Mouse (Mus musculus): ENCODE measurements around the gene Olfr1466. TPM values are rescaled to one million over a fixed set of nuclear protein-coding genes. Genes with fewer than 3 reads are reported as not detected.

The Olfr1466 gene
- not detected in 2 replicates for polyA plus RNA-seq (2014; fragmentation: Nextera tagmentation; extraction: Ambion mirVana)

GRCm38 (mm10) chr19:13338562-13338961 is at the start of gene Olfr1466:
Olfr1466 (plus strand) TSS chr19:13338862.
- H3K27me3 ChIP-seq (replicated peaks; ENCODE audit: control insufficient read depth, insufficient read depth, low read length), result no peaks in the 10 kb centered on the region
- H3K36me3 ChIP-seq (ENCODE audit: control insufficient read depth, insufficient read depth, low read length), result no peaks in the 10 kb centered on the region
- H3K4me3 ChIP-seq (ENCODE audit: low read depth, low read length), result no peak within 1 kb of the TSS
- ATAC-seq (replicated peaks; ENCODE audit: low FRiP score) (no peak), DNase-seq (ENCODE audit: low spot score) (no peak)
- no peak within 1 kb of the TSS for H3K27ac ChIP-seq (ENCODE audit: low read depth, low read length)
- 79% methylated on average over 2 of the region's 2 CpGs for WGBS
- H3K4me1 ChIP-seq (replicated peaks; ENCODE audit: control insufficient read depth, insufficient read depth, low read length), result no peaks in the 10 kb centered on the region
- H3K9me3 ChIP-seq (ENCODE audit: control insufficient read depth, low read length), result no peaks in the 10 kb centered on the region; the same call in 1 of the 2 replicates
- H3K9ac ChIP-seq (ENCODE audit: low read depth, low read length), result no peak within 1 kb of the TSS
- H3K4me2 ChIP-seq, result no peak within 1 kb of the TSS

- H3K9ac ChIP-seq (ENCODE audit: low read depth, low read length), result no peak within 1 kb of the TSS
- no peaks in the 10 kb centered on the region for H3K36me3 ChIP-seq (ENCODE audit: control insufficient read depth, insufficient read depth, low read length)
- H3K27me3 ChIP-seq (replicated peaks; ENCODE audit: control insufficient read depth, insufficient read depth, low read length), result no peaks in the 10 kb centered on the region
- no peak within 1 kb of the TSS for H3K27ac ChIP-seq (ENCODE audit: low read depth, low read length)
- no peaks in the 10 kb centered on the region for H3K9me3 ChIP-seq (ENCODE audit: control insufficient read depth, low read length)
- H3K4me1 ChIP-seq (replicated peaks; ENCODE audit: control insufficient read depth, insufficient read depth, low read length), result no peaks in the 10 kb centered on the region
- no peak within 1 kb of the TSS for H3K4me2 ChIP-seq
- ATAC-seq (replicated peaks; ENCODE audit: low FRiP score), result no peak
- DNase-seq (ENCODE audit: low spot score), result no peak
- no peak within 1 kb of the TSS for H3K4me3 ChIP-seq (ENCODE audit: low read depth, low read length)
Observed at GRCm38 (mm10) chr19:13315441-13315840, 23.2 kb upstream of the Olfr1466 start, which contains the start of gene Olfr1465. Olfr1465 (minus strand) TSS chr19:13315541.

- Histone ChIP-seq H3K36me3 (ENCODE audit: control insufficient read depth, insufficient read depth, low read length) (no peaks in the 10 kb centered on the region), H3K4me3 (ENCODE audit: low read depth, low read length) (no peak within 1 kb of the TSS), H3K4me1 (replicated peaks; ENCODE audit: control insufficient read depth, insufficient read depth, low read length) (no peaks in the 10 kb centered on the region), H3K27ac (ENCODE audit: low read depth, low read length) (no peak within 1 kb of the TSS), H3K9me3 (ENCODE audit: control insufficient read depth, low read length) (peaks cover 7% of the 10 kb centered on the region; the same call in 1 of the 2 replicates), H3K27me3 (replicated peaks; ENCODE audit: control insufficient read depth, insufficient read depth, low read length) (no peaks in the 10 kb centered on the region), H3K9ac (ENCODE audit: low read depth, low read length) (no peak within 1 kb of the TSS), H3K4me2 (no peak within 1 kb of the TSS)
- DNase-seq (ENCODE audit: low spot score) (no peak), ATAC-seq (replicated peaks; ENCODE audit: low FRiP score) (no peak)
- WGBS, result 72% methylated on average over 2 of the region's 2 CpGs
Observed at GRCm38 (mm10) chr19:13361936-13362335, 23.3 kb downstream of the Olfr1466 start, which contains the start of gene Olfr1467. Olfr1467 (plus strand) TSS chr19:13362236.

Other genes with a start within 250 kb of the Olfr1466 start
- gene Olfr1457, start 241.0 kb upstream of the Olfr1466 start, polyA plus RNA-seq (2014; fragmentation: Nextera tagmentation; extraction: Ambion mirVana), result not detected in 2 replicates
- not detected in 2 replicates for gene Olfr1458, start 232.1 kb upstream of the Olfr1466 start, polyA plus RNA-seq (2014; fragmentation: Nextera tagmentation; extraction: Ambion mirVana)
- gene Olfr1459, start 189.3 kb upstream of the Olfr1466 start, polyA plus RNA-seq (2014; fragmentation: Nextera tagmentation; extraction: Ambion mirVana), result not detected in 2 replicates
- not detected in 2 replicates for gene Olfr1461, start 175.9 kb upstream of the Olfr1466 start, polyA plus RNA-seq (2014; fragmentation: Nextera tagmentation; extraction: Ambion mirVana)
- gene Olfr1462, start 153.1 kb upstream of the Olfr1466 start, polyA plus RNA-seq (2014; fragmentation: Nextera tagmentation; extraction: Ambion mirVana), result not detected in 2 replicates
- gene Olfr1463, start 107.5 kb upstream of the Olfr1466 start, polyA plus RNA-seq (2014; fragmentation: Nextera tagmentation; extraction: Ambion mirVana), result not detected in 2 replicates
- not detected in 2 replicates for gene Olfr1465, start 23.3 kb upstream of the Olfr1466 start, polyA plus RNA-seq (2014; fragmentation: Nextera tagmentation; extraction: Ambion mirVana)
- not detected in 2 replicates for gene Olfr1467, start 23.4 kb downstream of the Olfr1466 start, polyA plus RNA-seq (2014; fragmentation: Nextera tagmentation; extraction: Ambion mirVana)
- gene Olfr1469, start 69.0 kb downstream of the Olfr1466 start, polyA plus RNA-seq (2014; fragmentation: Nextera tagmentation; extraction: Ambion mirVana), result not detected in 2 replicates
- gene Olfr1471, start 104.5 kb downstream of the Olfr1466 start, polyA plus RNA-seq (2014; fragmentation: Nextera tagmentation; extraction: Ambion mirVana), result not detected in 2 replicates
- not detected in 2 replicates for gene Olfr1472, start 117.2 kb downstream of the Olfr1466 start, polyA plus RNA-seq (2014; fragmentation: Nextera tagmentation; extraction: Ambion mirVana)
- gene Olfr1474, start 130.7 kb downstream of the Olfr1466 start, polyA plus RNA-seq (2014; fragmentation: Nextera tagmentation; extraction: Ambion mirVana), result not detected in 2 replicates
- not detected in 2 replicates for gene Olfr1475, start 141.3 kb downstream of the Olfr1466 start, polyA plus RNA-seq (2014; fragmentation: Nextera tagmentation; extraction: Ambion mirVana)
- not detected in 2 replicates for gene Olfr1477, start 161.7 kb downstream of the Olfr1466 start, polyA plus RNA-seq (2014; fragmentation: Nextera tagmentation; extraction: Ambion mirVana)
- not detected in 2 replicates for gene Olfr1480, start 189.1 kb downstream of the Olfr1466 start, polyA plus RNA-seq (2014; fragmentation: Nextera tagmentation; extraction: Ambion mirVana)
- gene Olfr1484, start 244.6 kb downstream of the Olfr1466 start, polyA plus RNA-seq (2014; fragmentation: Nextera tagmentation; extraction: Ambion mirVana), result not detected in 2 replicates

Measured in liver, embryonic 11.5 days (tissue).